Mouse (Mus musculus): ENCODE measurements at regions not wholly inside any gene's neighbourhood (a gene's known extent, or its start where the extent isn't known, plus 50 kb on each side); places are given as distances from the start of the nearest gene placed in this dataset.

- DNase-seq, result no peak
Observed at GRCm38 (mm10) chr3:15118634-15119356, 213.3 kb downstream of the Gm9733 start.

- DNase-seq, result no peak
Observed at GRCm38 (mm10) chr3:15126736-15127135, 205.4 kb downstream of the Gm9733 start.

GRCm38 (mm10) chr3:15128370-15128769 lies 203.7 kb downstream of the Gm9733 start:
- DNase-seq, result no peak

- no peak for DNase-seq
Observed at GRCm38 (mm10) chr3:15128960-15129359, 203.1 kb downstream of the Gm9733 start.

GRCm38 (mm10) chr3:15129729-15130369 lies 202.3 kb downstream of the Gm9733 start:
- DNase-seq, result no peak

GRCm38 (mm10) chr3:15132136-15132535 lies 200.0 kb downstream of the Gm9733 start:
- DNase-seq, result no peak

- peak; percentile 11 for DNase-seq
Observed at GRCm38 (mm10) chr3:15139550-15139949, 192.6 kb downstream of the Gm9733 start.

- no peak for DNase-seq
Observed at GRCm38 (mm10) chr3:15153710-15154109, 178.4 kb downstream of the Gm9733 start.

- peak; percentile 89 for DNase-seq
Observed at GRCm38 (mm10) chr3:15154153-15154552, 177.9 kb downstream of the Gm9733 start.

GRCm38 (mm10) chr3:15156681-15157080 lies 175.4 kb downstream of the Gm9733 start:
- DNase-seq, result peak; percentile 23

- DNase-seq, result no peak
Observed at GRCm38 (mm10) chr3:15157842-15158241, 174.3 kb downstream of the Gm9733 start.

GRCm38 (mm10) chr3:15158926-15159325 lies 173.2 kb downstream of the Gm9733 start:
- DNase-seq, result no peak

- no peak for DNase-seq
Observed at GRCm38 (mm10) chr3:15159965-15160714, 172.0 kb downstream of the Gm9733 start.

GRCm38 (mm10) chr3:15175811-15176210 lies 156.3 kb downstream of the Gm9733 start:
- DNase-seq, result no peak

- no peak for DNase-seq
Observed at GRCm38 (mm10) chr3:15179079-15179812, 152.9 kb downstream of the Gm9733 start.

GRCm38 (mm10) chr3:15181111-15181510 lies 151.0 kb downstream of the Gm9733 start:
- no peak for DNase-seq

- DNase-seq, result no peak
Observed at GRCm38 (mm10) chr3:15186731-15187130, 145.4 kb downstream of the Gm9733 start.

GRCm38 (mm10) chr3:15194362-15194761 lies 137.7 kb downstream of the Gm9733 start:
- peak; percentile 83 for DNase-seq

- peak; percentile 48 for DNase-seq
Observed at GRCm38 (mm10) chr3:15196101-15196500, 136.0 kb downstream of the Gm9733 start.

- DNase-seq, result no peak
Observed at GRCm38 (mm10) chr3:15198086-15198485, 134.0 kb downstream of the Gm9733 start.

- no peak for DNase-seq
Observed at GRCm38 (mm10) chr3:15200309-15200708, 131.8 kb downstream of the Gm9733 start.

- no peak for DNase-seq
Observed at GRCm38 (mm10) chr3:15200990-15201389, 131.1 kb downstream of the Gm9733 start.

GRCm38 (mm10) chr3:15202760-15203159 lies 129.3 kb downstream of the Gm9733 start:
- no peak for DNase-seq

Measured in layer of hippocampus, adult 9-11 months (tissue).